Mouse (Mus musculus) thymus, postnatal 0 days (tissue): ENCODE data around the gene Nlk. TPM values are rescaled to one million over a fixed set of nuclear protein-coding genes. Genes with fewer than 3 reads are reported as not detected.

ENCODE experiments used
- DNase-seq: peaks from one replicate; pipeline ENCODE4 v3.0.0-alpha.2; 2015; ENCODE audit warnings: low spot score
- polyA plus RNA-seq: library from polyadenylated mRNA; unstranded; fragments of >200 nt; fragmentation: Nextera tagmentation; extraction: Ambion mirVana; gene quantifications from 2 replicates; pipeline ENCODE4 v1.2.1, GENCODE M21; 2015

Nlk gene
- polyA plus RNA-seq, result 21.3 and 23.3 TPM in 2 replicates

DNA sequence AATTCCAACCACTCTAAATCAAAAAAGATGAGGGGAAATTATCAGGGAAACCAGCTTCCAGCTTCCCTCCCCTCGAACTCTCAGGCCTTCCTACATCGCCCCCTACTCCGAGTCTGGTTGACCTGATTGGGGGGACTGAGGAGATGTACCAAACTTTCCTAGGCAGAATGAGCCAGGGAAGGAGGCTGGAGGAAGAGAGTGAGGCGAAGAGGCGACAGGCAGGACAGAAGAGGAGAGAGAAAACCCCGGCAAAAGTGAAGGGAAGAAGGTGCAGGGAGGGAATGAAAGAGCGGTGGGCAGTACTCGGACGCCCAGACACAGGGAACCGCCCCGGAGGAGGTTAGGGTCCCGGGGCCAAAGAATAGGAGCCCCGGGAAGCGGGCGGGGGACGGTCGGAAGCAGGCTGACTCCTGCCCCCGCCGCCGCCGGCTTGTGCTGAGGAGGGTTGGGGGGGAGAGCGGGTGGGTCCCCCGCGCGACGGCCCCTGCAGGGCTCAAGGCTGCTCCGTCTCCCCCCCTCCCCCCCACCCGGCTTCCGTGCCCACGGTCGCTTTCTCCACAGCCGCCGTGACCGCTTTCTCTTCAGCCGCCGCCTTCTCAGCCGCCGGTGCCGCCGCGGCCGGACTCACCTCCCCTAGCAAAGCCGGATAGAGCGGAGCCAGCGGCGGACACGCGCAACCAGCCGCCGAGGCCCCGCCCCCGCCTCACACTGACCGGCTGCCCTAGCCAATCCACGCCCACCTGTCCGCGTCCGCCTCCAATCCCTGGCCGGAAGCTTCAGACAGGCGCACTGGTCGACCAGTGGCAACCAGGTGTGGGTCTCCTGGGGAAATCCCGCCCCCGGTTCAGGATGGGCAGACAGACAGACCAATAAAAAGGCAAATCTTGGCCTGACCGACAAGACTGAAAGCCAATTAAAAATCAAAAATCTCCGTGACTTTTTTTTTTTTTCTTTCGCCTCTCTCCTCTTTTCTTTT is at the start of gene Nlk:
Gene Nlk, minus strand, starts transcription at position 597 of the 976 bp plus-strand sequence.
- DNase-seq, result peak; percentile 97

DNA sequence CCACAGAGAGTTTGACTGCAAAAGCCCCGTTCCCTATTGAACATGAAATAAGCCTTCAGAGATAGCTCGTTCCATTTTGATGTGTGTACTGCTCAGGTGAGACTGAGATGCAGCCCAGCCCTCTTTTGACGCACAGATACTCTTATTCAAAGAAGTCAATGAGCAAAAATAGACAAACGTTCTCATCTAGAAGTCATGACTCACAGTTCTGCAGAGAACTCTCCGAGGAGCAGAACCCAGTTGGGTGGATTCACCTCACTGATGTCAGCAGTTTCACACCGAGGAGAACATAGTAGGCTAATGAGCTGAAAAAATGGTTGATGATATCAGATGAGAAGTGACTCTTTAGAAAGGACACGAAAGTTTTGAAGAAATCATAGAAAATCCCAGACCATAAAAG is 49.1 kb upstream of the Nlk start:
- no peak for DNase-seq

GRCm38 (mm10) chr11:78745475-78745874 is 48.3 kb upstream of the Nlk start:
- no peak for DNase-seq

- no peak for DNase-seq
Observed at GRCm38 (mm10) chr11:78742461-78742860, 45.3 kb upstream of the Nlk start.

- DNase-seq, result no peak
Observed at GRCm38 (mm10) chr11:78741958-78742357, 44.8 kb upstream of the Nlk start.

GRCm38 (mm10) chr11:78739361-78739760 is 42.2 kb upstream of the Nlk start:
- DNase-seq, result no peak

- no peak for DNase-seq
Observed at GRCm38 (mm10) chr11:78736877-78737408, 39.8 kb upstream of the Nlk start.

GRCm38 (mm10) chr11:78735168-78735567 is 38.0 kb upstream of the Nlk start:
- no peak for DNase-seq

GRCm38 (mm10) chr11:78732619-78733018 is 35.4 kb upstream of the Nlk start:
- no peak for DNase-seq

DNA sequence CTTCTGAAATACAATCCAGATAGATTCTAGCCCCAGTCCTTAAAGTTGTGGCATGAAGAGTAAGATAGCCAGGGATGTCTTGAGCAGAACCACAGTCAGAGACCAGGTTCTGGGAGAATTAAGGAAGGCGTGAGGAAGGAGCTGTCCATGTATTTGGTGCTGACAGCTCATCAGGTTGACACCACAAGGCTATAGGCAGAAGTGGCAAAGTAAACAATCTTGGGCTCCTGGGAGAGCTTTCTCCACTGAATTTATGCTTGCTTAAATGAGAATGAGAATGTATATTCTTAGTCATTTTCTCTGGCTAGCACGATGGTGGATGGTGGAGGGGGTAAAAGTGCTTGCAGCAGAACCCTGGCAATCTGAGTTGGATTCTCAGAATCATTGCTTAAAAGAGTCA is 33.7 kb upstream of the Nlk start:
- DNase-seq, result no peak

- DNase-seq, result no peak
Observed at GRCm38 (mm10) chr11:78728041-78728440, 30.9 kb upstream of the Nlk start.

GRCm38 (mm10) chr11:78726366-78726765 is 29.2 kb upstream of the Nlk start:
- no peak for DNase-seq

DNA sequence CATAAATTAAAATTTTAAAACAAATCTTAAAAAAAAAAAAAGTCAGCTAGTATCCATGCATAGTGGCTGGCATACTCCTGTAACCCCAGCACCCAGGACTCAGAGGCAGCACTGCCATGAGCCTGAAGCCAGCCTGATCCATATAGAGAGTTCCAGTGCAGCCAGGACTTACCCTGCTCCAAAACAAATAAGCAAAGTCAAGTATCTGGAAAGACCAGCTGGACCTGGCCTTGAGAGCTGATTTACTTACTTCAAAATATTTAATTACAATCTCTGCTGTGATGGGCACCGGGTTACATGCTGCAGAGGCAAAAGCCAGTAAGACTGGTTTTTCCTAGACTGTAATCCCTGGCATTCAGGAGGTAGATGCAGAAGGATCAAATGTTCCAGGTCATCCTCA is 27.6 kb upstream of the Nlk start:
- no peak for DNase-seq

- DNase-seq, result no peak
Observed at GRCm38 (mm10) chr11:78721419-78721818, 24.2 kb upstream of the Nlk start.

- DNase-seq, result no peak
Observed at GRCm38 (mm10) chr11:78717655-78718054, 20.5 kb upstream of the Nlk start.

- DNase-seq, result no peak
Observed at GRCm38 (mm10) chr11:78708642-78709041, 11.5 kb upstream of the Nlk start.

GRCm38 (mm10) chr11:78706026-78706425 is 8.9 kb upstream of the Nlk start:
- DNase-seq, result no peak

- no peak for DNase-seq
Observed at GRCm38 (mm10) chr11:78703085-78703484, 5.9 kb upstream of the Nlk start.

DNA sequence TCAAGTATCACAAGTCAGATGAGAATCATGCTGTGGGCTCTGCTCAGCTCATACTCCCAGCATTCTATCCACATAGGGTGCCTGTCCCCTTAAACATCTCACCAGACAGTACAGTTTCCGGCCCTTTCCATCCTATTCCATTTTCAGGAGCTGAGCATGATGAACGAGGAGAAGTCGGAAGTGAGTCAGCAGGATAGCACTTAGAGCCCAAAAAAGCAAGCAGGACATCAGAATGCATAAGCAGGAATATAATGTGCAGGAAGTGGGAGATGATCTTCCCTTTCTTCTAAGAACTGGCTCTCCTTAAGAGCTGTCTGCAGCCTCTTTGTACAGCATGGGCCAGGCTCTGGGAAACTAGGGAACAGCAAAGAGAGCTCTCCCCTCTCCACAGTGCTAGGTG is 5.1 kb upstream of the Nlk start:
- DNase-seq, result no peak

DNA sequence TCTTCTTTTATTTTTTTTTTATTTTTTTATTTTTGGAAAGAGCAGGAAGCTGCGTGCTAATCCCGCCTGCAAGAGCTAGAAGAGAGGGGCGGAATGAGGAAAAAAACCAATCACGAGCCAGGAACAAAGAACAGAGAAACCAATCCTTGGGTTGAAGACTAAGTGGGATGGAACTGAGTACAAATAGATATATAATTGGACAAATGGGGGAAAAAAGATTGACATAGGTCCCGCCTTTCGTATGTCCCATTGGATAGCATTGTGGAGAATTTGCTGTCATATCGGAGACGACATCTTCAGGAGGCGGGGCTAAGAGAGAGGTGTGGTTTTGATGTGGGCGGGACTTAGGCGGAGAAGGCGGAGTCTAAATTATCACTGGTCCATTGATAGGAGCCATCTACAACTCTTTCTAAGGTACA is 589 bp upstream of the Nlk start:
- peak; percentile 87 for DNase-seq

DNA sequence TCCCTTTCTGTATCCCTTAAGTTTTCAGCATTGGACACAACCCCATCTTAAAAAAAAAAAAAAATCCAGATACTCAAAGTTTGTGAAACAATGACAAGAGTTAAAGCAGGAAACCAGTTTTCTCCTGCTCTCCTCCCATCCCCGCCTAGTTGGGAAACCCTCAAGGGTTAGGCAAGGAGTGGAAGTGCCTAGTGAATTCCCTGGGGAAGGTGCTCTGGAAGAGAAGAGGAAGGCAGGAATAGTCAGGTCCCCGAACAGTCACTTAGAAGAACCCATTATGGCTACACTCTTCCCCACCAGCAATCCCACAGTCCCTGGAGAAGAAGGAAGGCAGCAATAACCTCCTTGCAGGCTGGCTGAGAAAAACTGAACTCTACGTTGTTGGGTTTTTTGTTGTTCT is 2.9 kb downstream of the Nlk start:
- no peak for DNase-seq

DNA sequence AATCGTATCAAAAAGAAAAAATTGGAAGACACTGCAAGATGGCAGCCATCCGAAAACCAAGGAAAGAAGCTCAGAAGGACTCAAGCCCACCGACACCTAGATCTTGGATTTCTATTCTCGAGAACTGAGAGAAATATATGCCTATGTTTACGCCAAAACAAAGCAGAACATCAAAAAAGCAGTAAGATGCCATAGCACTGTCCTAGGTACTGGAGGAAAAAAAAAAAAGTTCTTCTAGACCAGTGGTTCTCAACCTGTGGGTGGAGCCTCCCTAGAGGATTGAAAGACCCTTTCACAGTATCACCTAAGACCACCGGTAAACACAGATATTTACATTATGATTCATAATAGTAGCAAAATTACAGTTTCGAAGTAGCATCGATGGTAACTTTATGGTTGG is 3.9 kb downstream of the Nlk start:
- DNase-seq, result no peak

DNA sequence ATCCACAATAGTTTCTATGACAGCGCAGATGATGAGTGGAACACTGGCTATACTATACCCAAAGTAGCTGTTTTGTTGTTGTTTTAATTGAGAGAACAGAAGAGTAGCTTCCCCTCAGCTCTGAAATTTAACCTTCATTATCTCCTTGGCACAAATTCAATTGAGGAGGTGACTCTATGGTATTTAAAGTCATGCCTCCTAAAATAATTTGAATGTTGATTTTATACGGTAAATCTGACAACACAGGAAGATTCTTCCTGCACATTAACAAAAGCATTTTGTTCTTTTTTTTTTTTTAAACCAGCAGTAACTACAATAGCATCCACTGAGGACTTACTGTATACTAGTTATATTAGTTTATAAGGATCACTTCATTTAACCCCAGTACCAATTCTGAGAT is 6.0 kb downstream of the Nlk start:
- no peak for DNase-seq
